Mouse (Mus musculus): ENCODE results near the gene Sapcd1. TPM values are rescaled to one million over a fixed set of nuclear protein-coding genes. Genes with fewer than 3 reads are reported as not detected.

Gene Sapcd1
- polyA plus RNA-seq, 1 experiment, result 0.87 TPM

GRCm38 (mm10) chr17:35026206-35026605 is 1.6 kb downstream of the Sapcd1 start:
- Histone ChIP-seq H3K4me1 (ENCODE audit: control insufficient read depth, insufficient read depth, insufficient read length, low read length) (peaks cover 25% of the 10 kb centered on the region), H3K4me3 (ENCODE audit: low read depth, low read length) (no peak overlapping the region), H3K36me3 (ENCODE audit: control insufficient read depth, insufficient read depth, low read length) (no peaks in the 10 kb centered on the region), H3K27me3 (ENCODE audit: control insufficient read depth, insufficient read depth, low read length) (no peaks in the 10 kb centered on the region), H3K27ac (ENCODE audit: insufficient read depth, low read depth, low read length) (no peak overlapping the region)
- TF ChIP-seq POLR2A (IDR thresholded peaks at IDR 0.05; ENCODE audit: low read depth, low read length), result no peak
- WGBS, result 87% methylated on average over 5 of the region's 5 CpGs

- TF ChIP-seq POLR2A (IDR thresholded peaks at IDR 0.05; ENCODE audit: low read depth, low read length), result no peak
- TF ChIP-seq CTCF (IDR thresholded peaks at IDR 0.05; ENCODE audit: extremely low read depth, insufficient read length, insufficient replicate concordance, low read depth, low read length), result no peak
- 73% methylated on average over 10 of the region's 10 CpGs for WGBS
- H3K4me1 ChIP-seq (ENCODE audit: control insufficient read depth, insufficient read depth, insufficient read length, low read length), result peaks cover 25% of the 10 kb centered on the region
- no peak overlapping the region for H3K4me3 ChIP-seq (ENCODE audit: low read depth, low read length)
- H3K27me3 ChIP-seq (ENCODE audit: control insufficient read depth, insufficient read depth, low read length), result no peaks in the 10 kb centered on the region
- no peak overlapping the region for H3K27ac ChIP-seq (ENCODE audit: insufficient read depth, low read depth, low read length)
- H3K36me3 ChIP-seq (ENCODE audit: control insufficient read depth, insufficient read depth, low read length), result no peaks in the 10 kb centered on the region
Observed at GRCm38 (mm10) chr17:35024691-35025488, 2.9 kb downstream of the Sapcd1 start.

- Histone ChIP-seq H3K36me3 (ENCODE audit: control insufficient read depth, insufficient read depth, low read length) (no peaks in the 10 kb centered on the region), H3K4me1 (ENCODE audit: control insufficient read depth, insufficient read depth, insufficient read length, low read length) (peaks cover 25% of the 10 kb centered on the region), H3K27ac (ENCODE audit: insufficient read depth, low read depth, low read length) (no peak overlapping the region), H3K4me3 (ENCODE audit: low read depth, low read length) (no peak overlapping the region), H3K27me3 (ENCODE audit: control insufficient read depth, insufficient read depth, low read length) (no peaks in the 10 kb centered on the region)
- TF ChIP-seq CTCF (IDR thresholded peaks at IDR 0.05; ENCODE audit: extremely low read depth, insufficient read length, insufficient replicate concordance, low read depth, low read length) (no peak), POLR2A (IDR thresholded peaks at IDR 0.05; ENCODE audit: low read depth, low read length) (no peak)
- WGBS, result 74% methylated on average over 13 of the region's 13 CpGs
Observed at GRCm38 (mm10) chr17:35024261-35024660, 3.6 kb downstream of the Sapcd1 start.

- peaks cover 25% of the 10 kb centered on the region for H3K4me1 ChIP-seq (ENCODE audit: control insufficient read depth, insufficient read depth, insufficient read length, low read length)
- H3K36me3 ChIP-seq (ENCODE audit: control insufficient read depth, insufficient read depth, low read length), result no peaks in the 10 kb centered on the region
- TF ChIP-seq POLR2A (IDR thresholded peaks at IDR 0.05; ENCODE audit: low read depth, low read length) (peak; percentile 29; the same call in 1 of the 2 replicates), CTCF (IDR thresholded peaks at IDR 0.05; ENCODE audit: extremely low read depth, insufficient read length, insufficient replicate concordance, low read depth, low read length) (no peak)
- peak overlapping the region; percentile 84 for H3K27ac ChIP-seq (ENCODE audit: insufficient read depth, low read depth, low read length)
- no peaks in the 10 kb centered on the region for H3K27me3 ChIP-seq (ENCODE audit: control insufficient read depth, insufficient read depth, low read length)
- WGBS, result 30% methylated on average over 4 of the region's 4 CpGs
- H3K4me3 ChIP-seq (ENCODE audit: low read depth, low read length), result no peak overlapping the region
Observed at GRCm38 (mm10) chr17:35023756-35024155, 4.1 kb downstream of the Sapcd1 start.

- no peaks in the 10 kb centered on the region for H3K27me3 ChIP-seq (ENCODE audit: control insufficient read depth, insufficient read depth, low read length)
- 80% methylated on average over 5 of the region's 5 CpGs for WGBS
- peaks cover 29% of the 10 kb centered on the region for H3K4me1 ChIP-seq (ENCODE audit: control insufficient read depth, insufficient read depth, insufficient read length, low read length)
- TF ChIP-seq CTCF (IDR thresholded peaks at IDR 0.05; ENCODE audit: extremely low read depth, insufficient read length, insufficient replicate concordance, low read depth, low read length) (no peak), POLR2A (IDR thresholded peaks at IDR 0.05; ENCODE audit: low read depth, low read length) (no peak)
- H3K36me3 ChIP-seq (ENCODE audit: control insufficient read depth, insufficient read depth, low read length), result no peaks in the 10 kb centered on the region
- H3K27ac ChIP-seq (ENCODE audit: insufficient read depth, low read depth, low read length), result peak overlapping the region; percentile 84
- no peak overlapping the region for H3K4me3 ChIP-seq (ENCODE audit: low read depth, low read length)
Observed at GRCm38 (mm10) chr17:35023221-35023620, 4.6 kb downstream of the Sapcd1 start.

GRCm38 (mm10) chr17:35022541-35023060 is 5.2 kb downstream of the Sapcd1 start:
- peak overlapping the region; percentile 55; the same call in 1 of the 2 replicates for H3K27ac ChIP-seq (ENCODE audit: insufficient read depth, low read depth, low read length)
- H3K27me3 ChIP-seq (ENCODE audit: control insufficient read depth, insufficient read depth, low read length), result no peaks in the 10 kb centered on the region
- H3K4me1 ChIP-seq (ENCODE audit: control insufficient read depth, insufficient read depth, insufficient read length, low read length), result peaks cover 31% of the 10 kb centered on the region
- 94% methylated on average over 8 of the region's 8 CpGs for WGBS
- no peaks in the 10 kb centered on the region for H3K36me3 ChIP-seq (ENCODE audit: control insufficient read depth, insufficient read depth, low read length)
- H3K4me3 ChIP-seq (ENCODE audit: low read depth, low read length), result no peak overlapping the region
- no peak for TF ChIP-seq POLR2A (IDR thresholded peaks at IDR 0.05; ENCODE audit: low read depth, low read length)
- no peak for TF ChIP-seq CTCF (IDR thresholded peaks at IDR 0.05; ENCODE audit: extremely low read depth, insufficient read length, insufficient replicate concordance, low read depth, low read length)

GRCm38 (mm10) chr17:35021842-35022477 is 5.9 kb downstream of the Sapcd1 start:
- H3K4me1 ChIP-seq (ENCODE audit: control insufficient read depth, insufficient read depth, insufficient read length, low read length), result peaks cover 36% of the 10 kb centered on the region
- H3K36me3 ChIP-seq (ENCODE audit: control insufficient read depth, insufficient read depth, low read length), result no peaks in the 10 kb centered on the region
- H3K27ac ChIP-seq (ENCODE audit: insufficient read depth, low read depth, low read length), result peak overlapping the region; percentile 55
- TF ChIP-seq POLR2A (IDR thresholded peaks at IDR 0.05; ENCODE audit: low read depth, low read length) (no peak), CTCF (IDR thresholded peaks at IDR 0.05; ENCODE audit: extremely low read depth, insufficient read length, insufficient replicate concordance, low read depth, low read length) (no peak)
- WGBS, result 35% methylated on average over 6 of the region's 6 CpGs
- H3K4me3 ChIP-seq (ENCODE audit: low read depth, low read length), result no peak overlapping the region
- H3K27me3 ChIP-seq (ENCODE audit: control insufficient read depth, insufficient read depth, low read length), result no peaks in the 10 kb centered on the region
